Mouse (Mus musculus) frontal cortex, postnatal 14 days (tissue): ENCODE measurements around the gene Slc22a20.

ENCODE experiments used
- DNase-seq, 2 experiments: peaks; one replicate each; pipeline ENCODE4 v3.0.0; 2022; ENCODE audit warnings: low spot score in 2 of 2

Slc22a20 gene

DNA sequence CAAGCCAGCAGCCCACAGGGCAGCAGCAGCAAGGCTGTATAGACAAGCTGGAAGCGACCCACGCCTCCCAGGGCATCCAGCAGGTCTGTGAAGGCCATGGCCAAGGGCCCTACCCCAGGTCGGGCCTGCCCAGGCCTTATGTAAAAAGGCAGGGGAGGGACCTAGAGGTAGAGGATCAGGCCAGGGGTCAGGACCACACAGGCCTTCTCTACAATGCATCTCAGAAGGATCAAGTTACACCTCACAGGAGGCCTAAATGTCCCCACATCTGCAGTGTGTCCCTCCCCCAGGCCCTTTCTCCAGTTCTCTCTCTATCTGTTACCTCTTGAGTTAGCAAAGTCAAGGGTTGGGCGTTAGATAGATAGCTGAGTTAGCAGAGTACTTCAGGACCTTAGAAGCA is at the start of gene Slc22a20:
Gene Slc22a20 (minus strand): TSS at position 101 of the 400 bp plus-strand sequence.
- no peak for DNase-seq

DNA sequence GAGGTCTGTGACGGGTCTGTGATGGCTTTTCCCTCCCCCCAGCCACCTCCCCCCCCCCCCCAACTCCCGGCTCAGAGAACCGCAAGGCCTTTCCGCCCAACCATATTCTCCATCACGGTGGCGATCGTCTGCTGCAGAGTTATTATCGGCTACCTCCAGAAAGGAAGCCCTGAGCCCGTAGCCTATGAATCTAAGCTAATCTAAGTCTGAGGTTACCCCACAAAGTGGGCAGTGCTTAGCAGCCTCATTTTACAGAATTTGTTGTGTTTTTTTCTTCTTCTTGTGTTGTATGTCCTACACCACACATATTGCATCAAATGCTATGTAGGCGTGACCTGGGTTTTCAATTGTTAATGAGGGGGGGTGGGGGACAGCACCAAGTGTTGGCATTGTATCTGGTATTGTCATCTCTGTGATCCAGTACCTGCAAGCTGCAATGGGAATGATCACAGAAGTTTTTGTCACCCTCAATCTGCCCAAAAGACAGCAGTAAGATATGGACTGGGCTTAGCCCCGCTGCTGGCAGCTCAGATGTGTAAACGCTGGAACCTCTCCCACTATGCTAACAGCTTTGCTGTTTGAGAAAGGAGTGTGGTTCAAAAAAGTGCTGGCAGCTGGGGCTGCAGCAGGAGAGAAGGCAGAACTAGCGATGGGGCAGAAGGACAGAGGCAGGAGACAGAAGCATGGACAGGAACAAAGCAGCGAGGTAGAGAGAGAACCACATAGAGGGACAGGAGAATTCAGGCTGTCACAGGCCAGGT is 44.8 kb upstream of the Slc22a20 start:
- no peak for DNase-seq

DNA sequence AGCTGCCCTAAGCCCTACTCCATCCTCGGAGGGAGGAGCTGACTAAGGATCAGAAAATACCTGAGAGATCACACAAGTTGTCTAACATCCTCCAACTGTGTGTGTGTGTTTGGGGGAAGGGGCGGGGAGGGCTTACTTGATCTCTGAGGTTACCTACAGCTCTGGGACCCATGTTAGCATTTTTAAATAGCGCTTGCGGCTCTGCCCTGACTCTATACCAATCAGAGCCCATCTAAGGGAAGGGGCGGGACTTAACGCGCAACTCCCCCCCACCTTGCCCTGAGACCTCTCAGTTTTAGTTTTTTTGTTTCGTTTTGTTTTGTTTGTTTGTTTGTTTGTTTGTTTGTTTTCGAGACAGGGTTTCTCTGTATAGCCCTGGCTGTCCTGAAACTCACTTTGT is 43.5 kb upstream of the Slc22a20 start:
- DNase-seq, result no peak

DNA sequence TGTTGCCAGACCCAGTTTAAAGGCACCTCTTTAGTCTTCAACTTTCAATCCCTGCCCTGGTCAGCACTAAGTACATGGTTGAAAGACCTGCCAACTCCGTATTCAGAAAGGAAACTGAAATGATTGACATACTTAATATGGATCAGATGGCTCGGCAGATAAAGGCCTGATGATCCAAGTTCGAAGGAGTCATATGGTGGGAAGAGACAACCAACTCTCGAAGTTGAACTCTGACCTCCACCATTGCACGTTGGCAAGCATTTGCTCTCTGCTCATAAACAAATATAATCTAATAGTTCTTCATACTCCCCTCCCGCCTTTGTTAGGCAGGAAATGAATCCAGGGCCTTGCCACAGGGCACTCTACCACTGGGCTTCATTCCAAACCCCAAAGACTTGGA is 43.0 kb upstream of the Slc22a20 start:
- DNase-seq, result no peak

DNA sequence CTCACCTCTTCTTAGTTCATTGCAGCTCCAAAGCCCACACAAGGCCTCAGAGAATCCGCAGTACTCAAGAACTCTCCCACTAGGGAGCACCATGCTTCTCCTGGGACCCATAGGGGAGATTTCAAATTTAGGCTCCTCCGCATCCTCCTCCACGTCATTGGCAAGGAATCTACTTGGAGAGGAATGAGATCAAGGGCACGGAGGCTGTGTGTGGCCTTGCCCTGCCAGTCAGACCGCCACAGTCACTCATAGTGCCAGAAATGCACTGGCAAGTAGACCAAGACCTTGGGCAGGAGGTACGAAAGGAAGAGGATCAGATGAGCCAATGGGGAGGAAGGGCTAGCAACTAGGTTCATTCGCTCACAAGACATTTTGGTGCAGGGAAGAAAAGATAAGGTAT is 38.0 kb upstream of the Slc22a20 start:
- no peak for DNase-seq

DNA sequence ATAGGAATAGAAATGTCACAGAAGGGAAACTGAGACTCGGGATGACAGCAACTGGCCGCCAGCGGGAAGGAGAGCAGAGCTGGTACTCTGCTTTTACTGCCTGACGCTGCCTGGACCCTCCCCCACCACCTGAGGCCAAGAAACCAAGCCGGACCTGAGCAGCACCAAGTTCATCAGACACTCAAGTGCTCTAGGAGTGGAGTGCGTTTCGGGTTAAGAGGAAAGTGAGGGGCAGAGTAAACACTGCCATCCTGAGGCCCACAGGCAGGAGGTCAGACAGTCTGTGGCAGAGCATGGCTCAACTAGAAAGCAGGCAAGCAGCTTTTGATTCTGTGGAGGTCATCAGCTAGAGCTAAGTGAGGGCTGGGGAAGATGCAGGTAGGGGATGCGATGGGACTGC is 37.1 kb upstream of the Slc22a20 start:
- DNase-seq, result no peak

DNA sequence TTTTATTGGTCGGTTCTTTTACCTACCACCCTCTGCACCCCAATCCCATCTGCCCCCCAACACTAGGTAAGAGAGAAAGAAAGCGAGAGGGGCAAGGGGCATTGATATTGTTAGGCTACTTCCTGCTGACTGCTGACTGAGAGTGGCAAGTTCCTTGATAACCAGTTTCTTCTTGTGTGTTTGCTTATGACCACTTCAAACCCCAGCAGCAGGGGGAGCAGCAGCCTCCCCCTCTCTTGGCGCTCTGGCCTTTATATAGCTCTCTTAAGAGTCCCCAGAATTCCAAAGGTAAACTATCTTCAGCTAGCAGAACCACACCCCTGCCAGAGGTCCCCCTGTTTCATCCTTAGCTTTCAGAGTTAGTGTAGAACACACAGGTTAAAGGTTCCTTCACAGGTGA is 34.3 kb upstream of the Slc22a20 start:
- no peak for DNase-seq

DNA sequence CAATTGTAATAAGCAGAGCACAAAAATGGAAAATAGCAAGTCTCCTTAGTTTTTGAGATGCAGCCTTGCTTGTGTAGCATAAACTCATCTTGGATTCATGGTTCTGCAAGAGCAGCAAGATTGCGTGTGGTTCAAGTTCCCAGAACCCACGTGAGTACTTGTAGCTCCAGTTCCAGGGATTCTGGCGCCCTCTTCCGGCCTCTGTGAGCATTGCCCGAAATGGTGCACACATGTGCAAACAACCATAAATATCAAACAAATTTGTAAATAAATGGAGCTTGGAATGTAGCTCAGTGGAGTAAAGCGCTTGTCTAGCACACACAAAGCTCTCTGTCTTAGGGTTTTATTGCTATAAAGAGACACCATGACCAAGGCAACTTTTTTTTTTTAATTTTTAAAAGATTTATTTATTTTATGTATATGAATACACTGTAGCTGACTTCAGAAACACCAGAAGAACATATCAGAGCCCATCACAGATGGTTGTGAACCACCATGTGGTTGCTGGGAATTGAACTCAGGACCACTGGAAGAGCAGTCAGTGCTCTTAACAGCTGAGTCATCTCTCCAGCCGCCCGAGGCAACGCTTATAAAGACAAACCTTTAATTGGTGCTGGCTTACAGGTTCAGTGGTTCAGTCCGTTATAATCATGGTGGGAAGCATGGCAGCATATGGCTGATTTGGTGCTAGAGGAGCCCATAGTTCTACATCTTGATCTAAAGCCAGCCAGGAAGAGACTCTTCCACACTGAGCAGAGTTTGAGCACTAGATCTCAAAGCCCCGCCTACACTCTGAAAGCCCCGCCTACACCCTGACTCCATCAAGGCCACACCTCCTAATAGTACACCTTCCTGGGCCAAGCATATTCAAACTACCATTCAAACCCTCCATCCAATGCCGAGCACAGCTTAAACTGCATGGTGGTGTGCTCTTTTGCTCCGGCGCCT is 32.5 kb upstream of the Slc22a20 start:
- DNase-seq, result peak; percentile 64 to 81

DNA sequence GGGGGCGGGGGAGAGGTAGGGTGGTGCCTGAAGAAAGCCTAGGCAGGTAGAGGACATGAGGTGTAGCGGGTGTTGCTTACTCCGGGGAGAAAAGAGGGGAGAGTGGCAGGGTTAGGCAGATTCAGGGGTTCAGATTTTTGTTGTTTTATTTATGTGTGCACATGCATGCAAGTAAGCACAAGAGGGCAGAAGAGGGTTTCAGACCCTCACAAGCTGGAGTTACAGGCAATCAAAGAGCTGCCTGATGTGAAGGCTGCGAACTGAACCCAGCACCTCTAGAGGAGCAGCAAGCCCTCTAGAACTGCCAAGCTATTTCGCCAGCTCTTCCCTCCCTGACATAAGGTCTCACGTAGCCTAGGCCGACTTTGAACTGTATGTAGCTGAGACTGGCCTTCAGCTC is 30.6 kb upstream of the Slc22a20 start:
- DNase-seq, result no peak

DNA sequence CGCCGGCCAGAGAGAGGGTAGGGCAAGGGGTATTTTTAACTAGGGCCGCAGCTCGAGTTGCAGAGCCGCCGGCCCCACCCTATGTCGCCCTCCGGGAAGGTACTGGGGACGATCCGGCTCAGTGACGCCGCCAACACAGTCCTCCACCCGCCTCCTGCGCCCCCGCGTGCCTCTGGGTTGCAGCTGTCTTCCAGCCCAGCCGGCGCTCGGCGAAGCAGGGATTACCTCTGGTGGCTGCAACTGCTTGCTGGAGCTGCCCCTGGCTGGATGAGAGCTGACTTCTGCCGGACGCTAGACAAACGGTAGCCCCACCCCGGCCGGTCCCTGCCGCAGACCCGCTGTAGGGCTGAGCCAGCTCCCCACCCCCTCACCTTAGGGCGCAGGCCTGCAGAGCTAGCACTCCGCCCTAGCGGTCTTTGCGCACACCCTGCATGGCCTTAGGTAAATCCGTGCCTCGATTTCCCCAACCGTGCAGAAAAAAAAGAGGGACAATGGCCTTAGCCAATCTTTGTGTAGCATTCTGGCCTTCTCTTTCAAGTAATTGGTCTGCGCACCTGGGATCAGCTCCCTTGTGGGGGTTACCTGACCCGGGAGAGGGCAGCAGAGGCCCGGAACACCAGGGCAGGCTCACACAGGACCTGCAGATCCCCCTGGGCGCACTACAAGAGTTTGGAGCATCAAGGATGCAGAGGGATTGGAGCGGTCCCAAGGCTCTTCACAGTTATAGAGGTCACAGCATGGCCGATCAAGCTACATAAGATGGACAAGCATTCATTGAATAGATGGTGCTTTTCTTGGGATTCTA is 29.8 kb upstream of the Slc22a20 start, which contains the start of gene Capn1:
Gene Capn1 (minus strand): TSS at position 387 of the 805 bp plus-strand sequence.
- peak; percentile 22 to 45 for DNase-seq

DNA sequence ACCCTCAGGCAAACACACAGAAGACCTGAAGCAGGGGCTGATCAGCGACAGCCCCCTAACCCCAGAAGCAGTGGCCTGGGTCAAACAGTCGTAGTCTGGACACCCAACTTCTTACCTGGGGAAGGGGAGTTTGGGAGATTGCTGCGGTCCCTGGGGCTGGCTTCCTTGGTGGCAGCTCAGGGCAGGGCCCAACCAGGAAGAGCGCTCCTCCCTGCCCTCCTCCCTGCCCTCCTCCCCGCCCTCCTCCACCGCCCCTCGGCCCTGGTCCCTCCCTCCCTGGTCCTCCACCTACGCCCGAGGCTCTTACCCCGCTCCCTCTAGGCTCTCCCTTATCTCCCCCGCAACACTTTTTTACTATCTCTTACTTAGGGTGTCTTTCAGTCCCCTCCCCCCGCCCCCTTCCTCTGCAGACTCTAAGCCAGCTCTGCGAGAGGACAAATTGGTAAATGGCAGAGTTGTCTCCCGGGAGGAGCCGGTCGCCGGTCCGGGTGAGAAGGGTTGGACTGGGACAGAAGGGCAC is 29.1 kb upstream of the Slc22a20 start:
- no peak for DNase-seq

DNA sequence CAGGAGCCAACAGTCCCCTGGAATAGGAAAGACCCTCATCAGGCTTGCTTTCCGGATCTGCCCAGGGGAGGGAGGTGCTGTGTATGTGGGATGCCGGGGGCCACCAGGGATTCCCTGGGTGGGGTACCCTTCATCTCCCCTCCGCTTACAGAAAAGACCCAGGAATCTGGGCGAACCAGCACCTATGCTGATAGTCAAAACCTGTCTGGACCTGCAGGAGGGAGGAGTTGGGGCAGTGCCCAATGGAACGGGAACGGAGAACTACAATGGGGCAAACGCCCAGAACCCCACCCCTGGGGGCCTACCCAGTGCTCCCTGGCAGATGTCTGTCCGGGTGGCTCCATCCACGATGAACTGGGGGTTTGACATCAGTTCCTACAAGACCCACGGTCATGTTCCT is 27.7 kb upstream of the Slc22a20 start:
- no peak for DNase-seq

DNA sequence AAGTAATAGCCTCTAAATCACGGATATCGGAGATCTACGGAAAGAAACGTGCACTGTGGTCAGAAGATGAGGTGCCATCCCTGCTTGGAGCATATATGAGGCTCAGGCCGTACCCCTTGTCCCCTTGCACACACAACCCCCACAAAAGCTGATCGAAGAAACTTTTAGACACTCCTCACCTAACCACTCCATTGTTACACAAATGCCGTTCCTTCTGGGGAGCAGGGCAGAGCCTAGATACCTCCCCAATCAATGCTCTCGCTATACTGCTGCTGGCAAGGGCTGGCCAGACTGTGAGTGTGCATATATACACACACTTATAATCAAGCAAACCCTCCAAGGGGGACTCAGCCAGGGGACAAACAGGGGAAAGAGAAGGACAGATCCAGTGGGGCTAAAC is 23.2 kb upstream of the Slc22a20 start:
- no peak for DNase-seq

DNA sequence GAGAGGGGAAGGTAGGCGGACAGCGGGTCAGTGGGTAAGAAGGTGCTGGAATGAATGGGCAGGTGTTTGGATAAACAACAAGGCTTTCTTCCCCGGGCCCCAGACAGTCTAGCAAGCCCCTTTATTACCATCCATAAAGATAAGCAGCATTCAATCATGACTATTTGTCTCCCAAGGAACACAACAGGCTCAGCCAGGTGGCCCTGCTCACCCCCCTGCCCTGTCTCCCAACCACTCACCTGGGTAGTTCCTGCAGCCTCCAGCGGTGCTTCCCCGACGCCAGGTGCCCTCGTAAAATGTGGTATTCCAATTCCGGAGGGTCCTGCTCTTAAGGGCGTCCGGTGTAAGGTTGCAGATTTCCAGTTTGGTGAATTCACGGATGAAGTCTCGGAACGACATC is 21.1 kb upstream of the Slc22a20 start:
- no peak for DNase-seq

DNA sequence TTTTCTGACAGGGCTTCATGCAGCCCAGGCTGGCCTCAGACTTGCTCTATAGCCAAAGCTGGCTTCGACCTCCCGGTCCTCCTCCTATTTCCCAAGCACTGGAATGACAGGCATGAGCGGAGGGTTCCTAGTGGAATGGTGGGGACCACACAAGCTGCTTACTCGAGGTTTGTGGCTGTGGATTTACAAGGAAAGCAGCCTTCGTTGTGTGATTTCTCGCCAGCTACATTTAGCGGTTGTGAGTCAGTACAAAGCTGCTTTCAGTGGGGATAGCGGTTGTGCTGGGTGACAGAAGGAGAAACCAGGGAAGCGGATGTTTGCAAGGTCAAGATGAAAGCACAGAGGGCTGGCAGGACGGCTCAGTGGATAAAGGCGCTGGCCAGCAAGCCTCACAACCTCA is 19.6 kb upstream of the Slc22a20 start:
- no peak for DNase-seq

DNA sequence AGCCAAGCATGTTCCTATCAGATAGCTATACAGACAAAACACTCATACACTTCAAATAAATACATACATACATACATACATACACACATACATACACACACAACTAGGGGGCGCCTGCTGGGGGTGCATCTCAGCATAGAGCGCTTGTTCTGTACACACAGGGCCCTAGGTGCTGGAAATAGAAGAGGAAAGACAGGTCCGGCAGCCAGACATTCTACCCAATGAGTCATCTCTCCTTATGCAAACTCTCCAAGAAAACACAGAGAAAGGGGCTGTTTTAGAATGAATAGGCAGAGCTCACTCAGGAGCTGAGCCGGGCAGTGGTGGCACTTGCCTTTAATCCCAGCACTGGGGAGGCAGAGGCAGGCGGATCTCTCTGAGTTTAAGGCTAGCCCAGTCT is 14.0 kb upstream of the Slc22a20 start:
- DNase-seq, result no peak

DNA sequence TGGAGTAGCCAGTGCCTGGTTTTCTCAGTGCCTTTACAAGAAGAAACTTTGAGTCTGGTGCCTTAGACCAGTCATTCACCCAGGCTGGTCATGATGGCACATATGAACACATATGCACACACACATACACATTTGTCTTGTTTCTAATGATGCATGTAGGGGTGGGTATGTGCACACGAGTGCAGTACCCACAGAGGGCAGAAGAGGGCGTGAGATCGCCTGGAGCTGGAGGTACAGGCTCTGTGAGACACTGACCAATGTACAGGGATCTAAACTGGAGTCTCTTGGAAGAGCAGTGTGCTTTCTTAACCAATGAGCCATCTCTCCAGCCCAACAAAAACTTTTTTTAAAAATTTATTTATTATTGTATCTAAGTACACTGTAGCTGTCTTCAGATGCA is 12.2 kb upstream of the Slc22a20 start:
- DNase-seq, result no peak

DNA sequence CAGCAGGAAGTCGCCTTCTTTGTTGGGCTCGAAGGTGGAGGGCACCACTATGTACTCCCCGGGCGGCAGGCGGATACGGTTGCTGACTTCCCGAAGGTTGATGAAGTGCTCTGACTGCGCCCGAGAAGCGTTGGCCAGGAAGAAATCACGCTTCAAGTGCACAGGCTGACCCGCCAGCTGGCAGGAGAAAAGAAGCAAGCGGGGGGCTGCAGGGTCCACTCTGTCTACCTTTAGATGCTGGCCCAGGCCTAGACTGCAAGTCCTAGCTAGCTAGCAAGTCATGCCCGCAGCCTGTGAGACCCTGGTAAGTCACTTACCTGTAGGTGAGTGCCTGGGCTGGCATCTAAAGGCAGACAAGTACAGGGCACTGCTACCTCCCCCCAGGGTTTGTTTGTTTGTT is 8.8 kb upstream of the Slc22a20 start:
- DNase-seq, result no peak

DNA sequence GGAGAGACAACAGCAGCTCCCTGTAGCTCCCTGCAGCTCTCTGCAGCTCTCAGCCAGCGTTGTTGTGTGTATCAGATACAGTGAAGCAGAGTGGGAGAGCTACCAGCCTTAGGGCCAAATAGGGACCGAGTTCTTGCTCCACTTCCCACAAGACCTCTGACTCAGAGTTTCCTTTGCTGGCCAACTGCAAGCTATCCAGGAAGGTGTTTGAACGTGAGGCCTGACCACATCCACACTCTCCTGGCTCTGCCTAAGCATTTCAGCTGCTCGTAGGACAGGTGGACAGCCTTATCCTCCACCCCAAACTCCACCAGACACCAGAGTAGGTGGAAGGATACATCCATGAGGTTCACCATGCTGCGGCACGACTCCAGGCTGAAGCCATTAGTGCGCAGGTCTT is 6.1 kb upstream of the Slc22a20 start:
- no peak for DNase-seq

DNA sequence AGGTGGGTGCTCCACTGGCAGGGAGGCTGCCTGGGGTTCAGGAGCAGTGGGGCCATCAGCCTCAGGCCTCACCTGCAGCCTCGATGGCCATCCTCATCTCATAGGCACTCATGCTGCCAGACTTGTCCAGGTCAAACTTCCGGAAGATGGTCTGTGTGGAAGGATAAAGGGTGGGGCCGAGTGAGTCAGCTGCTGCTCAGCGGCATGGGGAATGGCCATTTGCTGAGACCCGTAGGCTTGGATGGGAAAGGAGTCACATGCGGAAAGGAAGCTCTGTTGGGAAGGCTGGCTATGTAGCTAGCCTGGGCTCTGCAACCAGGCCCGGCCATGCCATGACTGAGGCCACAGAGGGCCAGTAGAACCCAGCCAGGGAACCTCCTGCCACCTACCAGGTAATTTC is 5.5 kb upstream of the Slc22a20 start:
- DNase-seq, result no peak

DNA sequence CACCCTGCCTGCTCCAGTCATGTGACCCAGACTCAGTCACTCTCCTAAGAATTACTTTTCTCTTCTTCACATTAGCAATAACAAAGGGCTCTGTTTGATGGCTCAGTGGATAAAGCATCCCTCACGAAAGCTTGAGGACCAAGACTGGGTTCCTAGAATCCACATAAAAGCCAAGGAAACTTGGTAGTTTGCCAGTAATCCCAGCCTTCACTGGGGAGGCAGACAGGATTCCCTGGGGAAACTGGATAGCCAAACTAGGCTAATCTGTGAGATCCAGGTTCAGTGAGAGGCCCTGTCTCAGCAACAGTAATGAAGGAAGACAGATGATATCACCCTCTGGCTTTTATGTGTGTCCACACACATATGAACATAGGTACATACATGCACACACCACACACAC is 5.0 kb upstream of the Slc22a20 start:
- no peak for DNase-seq

DNA sequence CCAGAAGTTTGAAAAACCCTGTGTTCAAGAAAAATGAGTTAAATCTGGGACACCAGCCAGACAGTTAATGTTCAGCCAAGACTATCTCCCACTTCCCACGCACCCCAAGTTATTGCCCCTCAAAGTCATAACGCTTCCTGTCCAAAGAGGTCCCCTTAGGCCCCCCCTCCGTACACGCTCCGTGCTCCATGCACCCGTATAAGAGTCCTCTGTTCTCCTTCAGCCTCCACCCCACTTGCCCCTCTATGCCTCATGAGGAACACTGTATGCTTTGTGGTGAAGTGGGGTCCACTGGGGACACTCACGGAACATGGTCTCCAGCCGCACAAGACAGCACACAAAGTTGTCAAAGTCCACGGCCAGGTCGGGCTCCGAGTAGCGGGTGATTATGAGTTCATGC is 4.1 kb upstream of the Slc22a20 start:
- no peak for DNase-seq
